Mouse (Mus musculus): ENCODE data around the gene Ifitm3. TPM values are rescaled to one million over a fixed set of nuclear protein-coding genes. Genes with fewer than 3 reads are reported as not detected.

The Ifitm3 gene
- polyA plus RNA-seq, 1 experiment from 2014 or later, result 303 TPM

GRCm38 (mm10) chr7:140967862-140968591, 42.5 kb downstream of the Ifitm3 start:
- peak; percentile 22; the same call in 1 of the 2 replicates for ATAC-seq (replicated peaks; ENCODE audit: low FRiP score, low TSS enrichment, low read depth)

GRCm38 (mm10) chr7:140966921-140967320, 43.6 kb downstream of the Ifitm3 start, which contains the start of gene Ifitm1:
TSS of gene Ifitm1 (plus strand) at chr7:140967221.
- WGBS, result 90% methylated on average over 4 of the region's 4 CpGs
- no peaks in the 10 kb centered on the region for H3K36me3 ChIP-seq (ENCODE audit: control insufficient read depth, insufficient read depth, low read length)
- DNase-seq (ENCODE audit: low spot score) (no peak), ATAC-seq (replicated peaks; ENCODE audit: low FRiP score, low TSS enrichment, low read depth) (no peak)
- no peaks in the 10 kb centered on the region for H3K9me3 ChIP-seq (ENCODE audit: control insufficient read depth, low read length)
- peak within 1 kb of the TSS; percentile 80 for H3K27ac ChIP-seq (ENCODE audit: low read depth)
- peak within 1 kb of the TSS; percentile 28 for H3K4me3 ChIP-seq (ENCODE audit: low read depth, low read length)
- H3K4me2 ChIP-seq (ENCODE audit: low read length), result peak within 1 kb of the TSS; percentile 50
- no peak within 1 kb of the TSS for H3K9ac ChIP-seq (ENCODE audit: low read length)
- no peaks in the 10 kb centered on the region for H3K27me3 ChIP-seq (replicated peaks; ENCODE audit: control insufficient read depth, insufficient read depth, low read length)
- peaks cover 20% of the 10 kb centered on the region for H3K4me1 ChIP-seq (replicated peaks; ENCODE audit: control insufficient read depth, insufficient read depth, low read length)

More at GRCm38 (mm10) chr7:140967862-140968591, 42.5 kb downstream of the Ifitm3 start:
- no peaks in the 10 kb centered on the region for H3K27me3 ChIP-seq (replicated peaks; ENCODE audit: control insufficient read depth, insufficient read depth, low read length)
- H3K9ac ChIP-seq (ENCODE audit: low read length), result peak overlapping the region; percentile 44
- no peaks in the 10 kb centered on the region for H3K36me3 ChIP-seq (ENCODE audit: control insufficient read depth, insufficient read depth, low read length)
- H3K27ac ChIP-seq (ENCODE audit: low read depth), result peak overlapping the region; percentile 80
- peaks cover 21% of the 10 kb centered on the region for H3K4me1 ChIP-seq (replicated peaks; ENCODE audit: control insufficient read depth, insufficient read depth, low read length)
- H3K9me3 ChIP-seq (ENCODE audit: control insufficient read depth, low read length), result no peaks in the 10 kb centered on the region
- DNase-seq (ENCODE audit: low spot score), result peak; percentile 63
- WGBS, result 6% methylated on average over 14 of the region's 14 CpGs
- H3K4me3 ChIP-seq (ENCODE audit: low read depth, low read length), result peak overlapping the region; percentile 28
- H3K4me2 ChIP-seq (ENCODE audit: low read length), result peak overlapping the region; percentile 50

- no peaks in the 10 kb centered on the region for H3K36me3 ChIP-seq (ENCODE audit: control insufficient read depth, insufficient read depth, low read length)
These were observed 47.8 kb downstream of the Ifitm3 start for GRCm38 (mm10) chr7:140962733-140963132.

GRCm38 (mm10) chr7:140961416-140961815, 49.2 kb downstream of the Ifitm3 start:
- H3K9ac ChIP-seq (ENCODE audit: low read length), result no peak overlapping the region
- no peaks in the 10 kb centered on the region for H3K27me3 ChIP-seq (replicated peaks; ENCODE audit: control insufficient read depth, insufficient read depth, low read length)
- H3K36me3 ChIP-seq (ENCODE audit: control insufficient read depth, insufficient read depth, low read length), result no peaks in the 10 kb centered on the region
- no peak overlapping the region for H3K27ac ChIP-seq (ENCODE audit: low read depth)
- DNase-seq (ENCODE audit: low spot score) (no peak), ATAC-seq (replicated peaks; ENCODE audit: low FRiP score, low TSS enrichment, low read depth) (no peak)
- no peaks in the 10 kb centered on the region for H3K9me3 ChIP-seq (ENCODE audit: control insufficient read depth, low read length)
- no peak overlapping the region for H3K4me2 ChIP-seq (ENCODE audit: low read length)
- no peak overlapping the region for H3K4me3 ChIP-seq (ENCODE audit: low read depth, low read length)
- peaks cover 7% of the 10 kb centered on the region for H3K4me1 ChIP-seq (replicated peaks; ENCODE audit: control insufficient read depth, insufficient read depth, low read length)
- WGBS, result 89% methylated on average over 2 of the region's 2 CpGs

More at GRCm38 (mm10) chr7:140962733-140963132, 47.8 kb downstream of the Ifitm3 start:
- Histone ChIP-seq H3K9ac (ENCODE audit: low read length) (no peak overlapping the region), H3K4me3 (ENCODE audit: low read depth, low read length) (no peak overlapping the region), H3K4me1 (replicated peaks; ENCODE audit: control insufficient read depth, insufficient read depth, low read length) (peaks cover 3% of the 10 kb centered on the region), H3K4me2 (ENCODE audit: low read length) (no peak overlapping the region), H3K27me3 (replicated peaks; ENCODE audit: control insufficient read depth, insufficient read depth, low read length) (no peaks in the 10 kb centered on the region), H3K9me3 (ENCODE audit: control insufficient read depth, low read length) (no peaks in the 10 kb centered on the region), H3K27ac (ENCODE audit: low read depth) (no peak overlapping the region)
- 79% methylated on average over 2 of the region's 2 CpGs for WGBS
- DNase-seq (ENCODE audit: low spot score), result no peak
- no peak for ATAC-seq (replicated peaks; ENCODE audit: low FRiP score, low TSS enrichment, low read depth)

GRCm38 (mm10) chr7:140960026-140960425, 50.5 kb downstream of the Ifitm3 start:
- Histone ChIP-seq H3K4me3 (ENCODE audit: low read depth, low read length) (no peak overlapping the region), H3K4me1 (replicated peaks; ENCODE audit: control insufficient read depth, insufficient read depth, low read length) (peaks cover 11% of the 10 kb centered on the region), H3K27me3 (replicated peaks; ENCODE audit: control insufficient read depth, insufficient read depth, low read length) (no peaks in the 10 kb centered on the region), H3K36me3 (ENCODE audit: control insufficient read depth, insufficient read depth, low read length) (no peaks in the 10 kb centered on the region), H3K27ac (ENCODE audit: low read depth) (no peak overlapping the region), H3K4me2 (ENCODE audit: low read length) (no peak overlapping the region), H3K9ac (ENCODE audit: low read length) (no peak overlapping the region), H3K9me3 (ENCODE audit: control insufficient read depth, low read length) (no peaks in the 10 kb centered on the region)
- WGBS, result 84% methylated on average over 5 of the region's 5 CpGs
- no peak for ATAC-seq (replicated peaks; ENCODE audit: low FRiP score, low TSS enrichment, low read depth)
- no peak for DNase-seq (ENCODE audit: low spot score)

Other genes starting within 250 kb of the Ifitm3 start
- not detected in 2 replicates for gene Cyp2e1, start 247.0 kb downstream of the Ifitm3 start, polyA plus RNA-seq (2014; fragmentation: Nextera tagmentation; extraction: Ambion mirVana)
- 0.30 and 0.45 TPM in 2 replicates for gene Syce1, start 222.9 kb downstream of the Ifitm3 start, polyA plus RNA-seq (2014; fragmentation: Nextera tagmentation; extraction: Ambion mirVana)
- 2.8 and 3.0 TPM in 2 replicates for gene Zfp941, start 188.6 kb downstream of the Ifitm3 start, polyA plus RNA-seq (2014; fragmentation: Nextera tagmentation; extraction: Ambion mirVana)
- 1.3 and 3.2 TPM in 2 replicates for gene Urah, start 175.8 kb downstream of the Ifitm3 start, polyA plus RNA-seq (2014; fragmentation: Nextera tagmentation; extraction: Ambion mirVana)
- gene Scgb1c1, start 165.2 kb downstream of the Ifitm3 start, polyA plus RNA-seq (2014; fragmentation: Nextera tagmentation; extraction: Ambion mirVana), result not detected in 2 replicates
- gene Odf3, start 163.0 kb downstream of the Ifitm3 start, polyA plus RNA-seq (2014; fragmentation: Nextera tagmentation; extraction: Ambion mirVana), result not detected in 2 replicates
- not detected in 2 replicates for gene Gm45785, start 154.4 kb downstream of the Ifitm3 start, polyA plus RNA-seq (2014; fragmentation: Nextera tagmentation; extraction: Ambion mirVana)
- gene Ric8a, start 153.8 kb downstream of the Ifitm3 start, polyA plus RNA-seq (2014; fragmentation: Nextera tagmentation; extraction: Ambion mirVana), result 64.9 and 82.6 TPM in 2 replicates
- 42.3 and 43.7 TPM in 2 replicates for gene Bet1l, start 153.2 kb downstream of the Ifitm3 start, polyA plus RNA-seq (2014; fragmentation: Nextera tagmentation; extraction: Ambion mirVana)
- gene Psmd13, start 128.8 kb downstream of the Ifitm3 start, polyA plus RNA-seq (2014; fragmentation: Nextera tagmentation; extraction: Ambion mirVana), result 151 and 154 TPM in 2 replicates
- 24.7 and 25.3 TPM in 2 replicates for gene Sirt3, start 128.5 kb downstream of the Ifitm3 start, polyA plus RNA-seq (2014; fragmentation: Nextera tagmentation; extraction: Ambion mirVana)
- 0.62 and 0.83 TPM in 2 replicates for gene Cox8b, start 110.3 kb downstream of the Ifitm3 start, polyA plus RNA-seq (2014; fragmentation: Nextera tagmentation; extraction: Ambion mirVana)
- 12.5 and 18.4 TPM in 2 replicates for gene Nlrp6, start 89.9 kb downstream of the Ifitm3 start, polyA plus RNA-seq (2014; fragmentation: Nextera tagmentation; extraction: Ambion mirVana)
- gene Pgghg, start 69.4 kb downstream of the Ifitm3 start, polyA plus RNA-seq (2014; fragmentation: Nextera tagmentation; extraction: Ambion mirVana), result 26.9 and 29.2 TPM in 2 replicates
- gene Ifitm5, start 60.5 kb downstream of the Ifitm3 start, polyA plus RNA-seq (2014; fragmentation: Nextera tagmentation; extraction: Ambion mirVana), result 0.94 and 2.3 TPM in 2 replicates
- 0.81 TPM in 1 of 2 replicates, not detected in the other for gene Gm45717, start 54.8 kb downstream of the Ifitm3 start, polyA plus RNA-seq (2014; fragmentation: Nextera tagmentation; extraction: Ambion mirVana)
- 1,598 and 1,676 TPM in 2 replicates for gene Ifitm2, start 54.8 kb downstream of the Ifitm3 start, polyA plus RNA-seq (2014; fragmentation: Nextera tagmentation; extraction: Ambion mirVana)
- 198 and 221 TPM in 2 replicates for gene Ifitm1, start 43.5 kb downstream of the Ifitm3 start, polyA plus RNA-seq (2014; fragmentation: Nextera tagmentation; extraction: Ambion mirVana)
- gene Ifitm6, start 7.2 kb upstream of the Ifitm3 start, polyA plus RNA-seq (2014; fragmentation: Nextera tagmentation; extraction: Ambion mirVana), result 0.78 and 1.2 TPM in 2 replicates
- gene Gm17387, start 18.4 kb upstream of the Ifitm3 start, polyA plus RNA-seq (2014; fragmentation: Nextera tagmentation; extraction: Ambion mirVana), result not detected in 2 replicates
- 9.2 and 13.6 TPM in 2 replicates for gene B4galnt4, start 50.3 kb upstream of the Ifitm3 start, polyA plus RNA-seq (2014; fragmentation: Nextera tagmentation; extraction: Ambion mirVana)
- gene Pkp3, start 67.4 kb upstream of the Ifitm3 start, polyA plus RNA-seq (2014; fragmentation: Nextera tagmentation; extraction: Ambion mirVana), result 11.6 and 14.7 TPM in 2 replicates
- gene Sigirr, start 89.8 kb upstream of the Ifitm3 start, polyA plus RNA-seq (2014; fragmentation: Nextera tagmentation; extraction: Ambion mirVana), result 10.6 and 11.2 TPM in 2 replicates
- gene Ano9, start 107.0 kb upstream of the Ifitm3 start, polyA plus RNA-seq (2014; fragmentation: Nextera tagmentation; extraction: Ambion mirVana), result 18.5 and 20.3 TPM in 2 replicates
- gene Ptdss2, start 111.6 kb upstream of the Ifitm3 start, polyA plus RNA-seq (2014; fragmentation: Nextera tagmentation; extraction: Ambion mirVana), result 62.6 and 63.9 TPM in 2 replicates
- 121 and 123 TPM in 2 replicates for gene Rnh1, start 162.1 kb upstream of the Ifitm3 start, polyA plus RNA-seq (2014; fragmentation: Nextera tagmentation; extraction: Ambion mirVana)
- 72.6 and 96.6 TPM in 2 replicates for gene Hras, start 183.2 kb upstream of the Ifitm3 start, polyA plus RNA-seq (2014; fragmentation: Nextera tagmentation; extraction: Ambion mirVana)
- 3.9 and 4.9 TPM in 2 replicates for gene Lrrc56, start 183.4 kb upstream of the Ifitm3 start, polyA plus RNA-seq (2014; fragmentation: Nextera tagmentation; extraction: Ambion mirVana)
- gene Lmntd2, start 203.3 kb upstream of the Ifitm3 start, polyA plus RNA-seq (2014; fragmentation: Nextera tagmentation; extraction: Ambion mirVana), result 2.7 and 2.8 TPM in 2 replicates
- 60.3 and 61.4 TPM in 2 replicates for gene Rassf7, start 205.1 kb upstream of the Ifitm3 start, polyA plus RNA-seq (2014; fragmentation: Nextera tagmentation; extraction: Ambion mirVana)
- gene Phrf1, start 218.0 kb upstream of the Ifitm3 start, polyA plus RNA-seq (2014; fragmentation: Nextera tagmentation; extraction: Ambion mirVana), result 73.3 and 80.7 TPM in 2 replicates

Measured in intestine, embryonic 14.5 days (tissue).